8 mouse cellular contexts compared by ENCODE assay signal in genomic region chr7:97081959-97082218, GRCm38 (mm10). TPM values are rescaled to one million over a fixed set of nuclear protein-coding genes. Genes with fewer than 3 reads are reported as not detected.
DNase-seq lines count a peak whose midpoint lies in the region; ATAC-seq lines count a peak whose summit lies in the region.

No protein-coding gene starts in this region.

- no peak; the same call in 1 of the 2 replicates for ATAC-seq in kidney, embryonic 14.5 days (ENCODE audit: low FRiP score, low TSS enrichment)
- ATAC-seq in hindbrain, embryonic 16.5 days: no peak; the same call in 1 of the 2 replicates
- no peak for ATAC-seq in midbrain, embryonic 11.5 days (ENCODE audit: low FRiP score)

- H3K9ac ChIP-seq in kidney, embryonic 14.5 days (ENCODE audit: low read depth, low read length): peak overlapping the region; percentile 97
- H3K9ac ChIP-seq in hindbrain, embryonic 16.5 days (ENCODE audit: low read depth, low read length): peak overlapping the region; percentile 94
- peak overlapping the region; percentile 95 for H3K9ac ChIP-seq in midbrain, embryonic 11.5 days (ENCODE audit: low read length)

- no peaks in the 10 kb centered on the region for H3K36me3 ChIP-seq in kidney, embryonic 14.5 days (ENCODE audit: control insufficient read depth, insufficient read depth, low read length)
- H3K36me3 ChIP-seq in hindbrain, embryonic 16.5 days (ENCODE audit: control insufficient read depth, insufficient read depth, low read length): no peaks in the 10 kb centered on the region
- no peaks in the 10 kb centered on the region for H3K36me3 ChIP-seq in midbrain, embryonic 11.5 days (ENCODE audit: control insufficient read depth, insufficient read depth, low read length)

- H3K27me3 ChIP-seq in kidney, embryonic 14.5 days (ENCODE audit: control insufficient read depth, insufficient read depth, low read length): no peaks in the 10 kb centered on the region
- H3K27me3 ChIP-seq in hindbrain, embryonic 16.5 days (replicated peaks; ENCODE audit: control insufficient read depth, insufficient read depth, low read length): no peaks in the 10 kb centered on the region
- H3K27me3 ChIP-seq in midbrain, embryonic 11.5 days (ENCODE audit: control insufficient read depth, insufficient read depth, low read length): no peaks in the 10 kb centered on the region

- no peaks in the 10 kb centered on the region for H3K9me3 ChIP-seq in kidney, embryonic 14.5 days (ENCODE audit: control insufficient read depth, low read length)
- H3K9me3 ChIP-seq in hindbrain, embryonic 16.5 days (ENCODE audit: control insufficient read depth, low read length): no peaks in the 10 kb centered on the region
- H3K9me3 ChIP-seq in midbrain, embryonic 11.5 days (ENCODE audit: control insufficient read depth, low read length): no peaks in the 10 kb centered on the region

- H3K27ac ChIP-seq in kidney, embryonic 14.5 days (ENCODE audit: low read depth, low read length): peak overlapping the region; percentile 95
- H3K27ac ChIP-seq in brown adipose tissue, adult 24 weeks (replicated peaks; ENCODE audit: low read depth, low read length): peak overlapping the region; percentile 87
- H3K27ac ChIP-seq in hindbrain, embryonic 16.5 days (ENCODE audit: low read depth, low read length): peak overlapping the region; percentile 86
- H3K27ac ChIP-seq in midbrain, embryonic 11.5 days (ENCODE audit: low read depth, low read length): peak overlapping the region; percentile 77

- WGBS in kidney, embryonic 14.5 days: under 1% methylated on average over 12 of the region's 38 CpGs
- WGBS in hindbrain, embryonic 16.5 days: 1% methylated on average over 18 of the region's 38 CpGs
- WGBS in midbrain, embryonic 11.5 days: 0% methylated on average over 30 of the region's 38 CpGs

- DNase-seq in kidney, adult 8-10 months: no peak
- no peak for DNase-seq in midbrain, embryonic 11.5 days (ENCODE audit: low spot score, missing footprints)
- DNase-seq in adrenal gland, postnatal 4 days (ENCODE audit: low spot score in 2 of 2): no peak
- no peak for DNase-seq in embryo, embryonic 9.5 days (ENCODE audit: extremely low spot score)
- no peak for DNase-seq in spleen, adult 12 weeks (ENCODE audit: low spot score)

- H3K4me1 ChIP-seq in kidney, embryonic 14.5 days (ENCODE audit: control insufficient read depth, insufficient read depth, low read length): peaks cover 38% of the 10 kb centered on the region
- peaks cover 5% of the 10 kb centered on the region; the same call in 1 of the 2 replicates for H3K4me1 ChIP-seq in brown adipose tissue, adult 24 weeks (ENCODE audit: control insufficient read depth, insufficient read depth, insufficient read length, low read length)
- peaks cover 9% of the 10 kb centered on the region for H3K4me1 ChIP-seq in hindbrain, embryonic 16.5 days (ENCODE audit: control insufficient read depth, insufficient read depth, low read depth, low read length)
- H3K4me1 ChIP-seq in midbrain, embryonic 11.5 days (ENCODE audit: control insufficient read depth, insufficient read depth, low read length): peaks cover 3% of the 10 kb centered on the region

- H3K4me2 ChIP-seq in kidney, embryonic 14.5 days (replicated peaks; ENCODE audit: low read depth, low read length): peak overlapping the region; percentile 64
- H3K4me2 ChIP-seq in hindbrain, embryonic 16.5 days (ENCODE audit: low read length): peak overlapping the region; percentile 86
- peak overlapping the region; percentile 84 for H3K4me2 ChIP-seq in midbrain, embryonic 11.5 days

- H3K4me3 ChIP-seq in kidney, embryonic 14.5 days (ENCODE audit: low read length): peak overlapping the region; percentile 89
- H3K4me3 ChIP-seq in brown adipose tissue, adult 24 weeks (ENCODE audit: insufficient read depth, low read depth, low read length): peak overlapping the region; percentile 93
- H3K4me3 ChIP-seq in hindbrain, embryonic 16.5 days (ENCODE audit: low read length): peak overlapping the region; percentile 93
- H3K4me3 ChIP-seq in midbrain, embryonic 11.5 days (ENCODE audit: low read depth, low read length): peak overlapping the region; percentile 94

RNA-seq across cellular contexts. Expression of gene Gab2, which starts 0.5 kb away (rescaled TPM):
- polyA plus RNA-seq in kidney, embryonic 14.5 days (2014; fragmentation: Nextera tagmentation; extraction: Ambion mirVana): 7.8 and 12.1 TPM in 2 replicates
- 3.9 and 10.0 TPM in 2 replicates for polyA plus RNA-seq in brown adipose tissue, adult 24 weeks (2012; ENCODE audit: insufficient read depth, insufficient read length, missing spikeins)
- polyA plus RNA-seq in hindbrain, embryonic 16.5 days (2015; fragmentation: Nextera tagmentation; extraction: Ambion mirVana): 14.1 and 17.7 TPM in 2 replicates
- polyA plus RNA-seq in midbrain, embryonic 11.5 days (2014; fragmentation: Nextera tagmentation; extraction: Ambion mirVana): 9.4 TPM in 2 replicates
- total RNA-seq in adrenal gland, postnatal 4 days (2021): 10 to 100 TPM; 34.8 to 41.4 TPM
